ENCODE assay signal across 10 mouse cellular contexts in genomic region chr8:121296597-121296996, GRCm38 (mm10).
DNase-seq lines count a peak whose midpoint lies in the region; ATAC-seq and TF ChIP-seq lines count a peak whose summit lies in the region.
"Had no signal": no experiment of that assay in that cellular context is flagged by ENCODE, and none has a peak within 500 bp of the region (broad histone marks: within the 10 kb centered on the region; RNA-seq: fewer than 3 reads in every experiment).

No protein-coding gene starts in this region.

- TF ChIP-seq CTCF in kidney, postnatal 0 days (IDR thresholded peaks at IDR 0.05; ENCODE audit: low read depth), result no peak
- no peak for TF ChIP-seq CTCF in cortical plate, adult 2 months (IDR thresholded peaks at IDR 0.05; ENCODE audit: extremely low read depth, insufficient read depth, low read length)

- H3K4me3 ChIP-seq in kidney, postnatal 0 days (replicated peaks; ENCODE audit: low read depth, low read length), result no peak overlapping the region
- no peak overlapping the region for H3K4me3 ChIP-seq in cortical plate, adult 2 months (ENCODE audit: insufficient read depth, low read length)
- H3K4me3 ChIP-seq in forebrain, embryonic 16.5 days (replicated peaks; ENCODE audit: low read length), result no peak overlapping the region
- H3K4me3 ChIP-seq in midbrain, embryonic 15.5 days, result no peak overlapping the region

- H3K36me3 ChIP-seq in kidney, postnatal 0 days (ENCODE audit: insufficient read depth, low read length), result no peaks in the 10 kb centered on the region
- no peaks in the 10 kb centered on the region for H3K36me3 ChIP-seq in forebrain, embryonic 16.5 days (ENCODE audit: control insufficient read depth, insufficient read depth)
- no peaks in the 10 kb centered on the region for H3K36me3 ChIP-seq in midbrain, embryonic 15.5 days (replicated peaks)

- DNase-seq in kidney, postnatal 0 days (ENCODE audit: low spot score), result no peak
- DNase-seq in kidney, adult 18-20 months, result no peak
- no peak for DNase-seq in lung, postnatal 14 days
- DNase-seq: heart, adult 18-20 months; layer of hippocampus, postnatal 36 days; liver, postnatal 0 days had no signal

- no peak overlapping the region for H3K4me2 ChIP-seq in kidney, postnatal 0 days (ENCODE audit: low read length)
- H3K4me2 ChIP-seq in forebrain, embryonic 16.5 days (ENCODE audit: low read length), result no peak overlapping the region
- H3K4me2 ChIP-seq in midbrain, embryonic 15.5 days, result peak overlapping the region; percentile 5; the same call in 1 of the 2 replicates

- TF ChIP-seq POLR2A in cortical plate, adult 2 months (IDR thresholded peaks at IDR 0.05; ENCODE audit: extremely low read depth, insufficient read depth, low read length), result no peak

- WGBS in kidney, postnatal 0 days, result 65% methylated on average over 5 of the region's 5 CpGs
- 28% methylated on average over 5 of the region's 5 CpGs for WGBS in forebrain, embryonic 16.5 days
- WGBS in midbrain, embryonic 15.5 days, result 18% methylated on average over 5 of the region's 5 CpGs

- H3K9ac ChIP-seq in kidney, postnatal 0 days (ENCODE audit: low read depth, low read length), result no peak overlapping the region
- H3K9ac ChIP-seq in forebrain, embryonic 16.5 days (replicated peaks; ENCODE audit: low read depth, low read length), result no peak overlapping the region
- H3K9ac ChIP-seq in midbrain, embryonic 15.5 days, result 0 out of 2 replicates have a peak overlapping the region, but pooled peaks have one; percentile 28
- H3K9ac ChIP-seq: liver, postnatal 0 days had no signal

- peaks cover 6% of the 10 kb centered on the region; the same call in 1 of the 2 replicates for H3K27me3 ChIP-seq in kidney, postnatal 0 days (ENCODE audit: insufficient read depth, low read length)
- no peaks in the 10 kb centered on the region for H3K27me3 ChIP-seq in forebrain, embryonic 16.5 days (replicated peaks; ENCODE audit: control insufficient read depth, insufficient read depth, low read length)
- no peaks in the 10 kb centered on the region for H3K27me3 ChIP-seq in midbrain, embryonic 15.5 days (replicated peaks)

- no peak for ATAC-seq in kidney, postnatal 0 days (replicated peaks; ENCODE audit: low FRiP score, low read depth)
- peak; percentile 81 for ATAC-seq in forebrain, embryonic 16.5 days
- ATAC-seq in midbrain, embryonic 15.5 days (replicated peaks), result peak; percentile 84
- no peak for ATAC-seq in megakaryocyte-erythroid progenitor cell, adult 5-6 weeks (replicated peaks; ENCODE audit: low FRiP score, low TSS enrichment, poor library complexity, severe bottlenecking)
- ATAC-seq: liver, postnatal 0 days had no signal

- H3K4me1 ChIP-seq in kidney, postnatal 0 days (replicated peaks; ENCODE audit: insufficient read depth, low read length), result peaks cover 35% of the 10 kb centered on the region
- peaks cover 2% of the 10 kb centered on the region for H3K4me1 ChIP-seq in cortical plate, adult 2 months (ENCODE audit: control insufficient read depth, insufficient read depth, low read length)
- H3K4me1 ChIP-seq in forebrain, embryonic 16.5 days (replicated peaks; ENCODE audit: control insufficient read depth, insufficient read depth, low read length), result peaks cover 42% of the 10 kb centered on the region
- peaks cover 43% of the 10 kb centered on the region for H3K4me1 ChIP-seq in midbrain, embryonic 15.5 days

- H3K9me3 ChIP-seq in kidney, postnatal 0 days (replicated peaks; ENCODE audit: low read length), result no peaks in the 10 kb centered on the region
- H3K9me3 ChIP-seq in forebrain, embryonic 16.5 days (ENCODE audit: control insufficient read depth, low read length), result no peaks in the 10 kb centered on the region
- no peaks in the 10 kb centered on the region for H3K9me3 ChIP-seq in midbrain, embryonic 15.5 days

- H3K27ac ChIP-seq in kidney, postnatal 0 days, result 0 out of 2 replicates have a peak overlapping the region, but pooled peaks have one; percentile 13
- H3K27ac ChIP-seq in cortical plate, adult 2 months (ENCODE audit: insufficient read depth, low read length), result peak overlapping the region; percentile 38; the same call in 1 of the 2 replicates
- H3K27ac ChIP-seq in forebrain, embryonic 16.5 days (ENCODE audit: low read length), result peak overlapping the region; percentile 78
- peak overlapping the region; percentile 82 for H3K27ac ChIP-seq in midbrain, embryonic 15.5 days

Comparison
In these comparisons a context has a peak if more than half of its experiments do, and no peak if none do; other contexts are left out.
1. ATAC-seq: peak in forebrain, embryonic 16.5 days (single experiment) and midbrain, embryonic 15.5 days (single experiment); none in kidney, postnatal 0 days (single experiment) and megakaryocyte-erythroid progenitor cell, adult 5-6 weeks (single experiment).
2. H3K27ac ChIP-seq: peak in every context shown above with its lines; median percentile 82 in midbrain, embryonic 15.5 days; 78 in forebrain, embryonic 16.5 days; 38 in cortical plate, adult 2 months; 13 in kidney, postnatal 0 days.